Mouse (Mus musculus): ENCODE measurements at regions not wholly inside any gene's neighbourhood (a gene's known extent, or its start where the extent isn't known, plus 50 kb on each side); places are given as distances from the start of the nearest gene placed in this dataset.

DNA sequence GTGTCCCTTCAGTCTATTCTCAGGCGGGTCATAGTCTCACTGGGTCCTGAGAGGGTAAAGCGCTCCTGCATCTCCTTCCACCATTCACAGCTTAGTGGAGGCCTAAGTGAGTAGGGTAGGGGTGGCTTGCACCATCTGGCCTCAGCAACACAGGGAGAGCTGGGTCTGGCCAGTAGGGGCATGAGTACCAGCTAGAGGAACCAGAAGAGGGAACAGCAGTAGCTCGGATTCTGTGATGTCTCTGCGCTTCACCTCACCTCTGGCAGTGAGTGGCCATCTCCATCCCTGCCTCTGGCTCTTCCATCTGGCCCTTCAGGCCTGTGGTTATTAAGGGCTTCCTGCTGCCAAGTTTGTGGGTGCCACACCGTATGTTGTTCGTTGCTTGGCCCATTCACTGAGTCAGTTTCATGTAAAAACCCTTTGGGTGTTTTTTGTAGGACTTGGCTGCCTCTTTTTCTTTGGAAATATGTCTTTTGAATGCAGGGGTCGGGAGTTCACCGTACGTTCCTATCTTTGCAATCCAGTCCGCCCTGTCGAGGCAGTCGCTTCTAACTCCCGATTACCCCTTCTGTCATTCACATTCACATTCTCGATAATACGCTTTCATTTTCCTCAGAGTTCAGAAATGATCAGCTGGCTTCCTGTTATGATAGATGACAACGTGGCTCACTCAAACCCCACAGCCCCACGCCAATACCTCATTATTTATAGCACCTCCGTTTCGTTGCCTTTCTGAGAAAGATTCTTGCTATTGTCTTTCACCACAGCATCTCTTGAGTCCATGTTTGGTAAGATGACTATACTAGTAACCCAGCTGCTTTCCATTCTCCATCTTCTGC lies 99.4 kb upstream of the Mrps10 start:
- no peak for DNase-seq (ENCODE audit: extremely low read depth, low read depth, low spot score)
- TF ChIP-seq POLR2A (IDR thresholded peaks at IDR 0.05; ENCODE audit: extremely low read depth, insufficient read depth, low read length) (no peak), CTCF (IDR thresholded peaks at IDR 0.05; ENCODE audit: low read depth, low read length) (no peak)
- no peaks in the 10 kb centered on the region for H3K36me3 ChIP-seq (ENCODE audit: control insufficient read depth, insufficient read depth, low read length)
- no peak overlapping the region for H3K27ac ChIP-seq (replicated peaks; ENCODE audit: insufficient read depth, low read depth, low read length)
- no peaks in the 10 kb centered on the region for H3K4me1 ChIP-seq (ENCODE audit: control insufficient read depth, insufficient read depth, low read length)
- H3K79me2 ChIP-seq (ENCODE audit: control insufficient read depth, insufficient read depth, low read length): no peaks in the 10 kb centered on the region
- no peaks in the 10 kb centered on the region for H3K27me3 ChIP-seq (ENCODE audit: control insufficient read depth, insufficient read depth, low read length)
- WGBS: 82% methylated on average over 19 of the region's 19 CpGs
- H3K9ac ChIP-seq (ENCODE audit: low read depth, low read length): no peak overlapping the region
- no peak overlapping the region for H3K4me3 ChIP-seq (ENCODE audit: insufficient read depth, low read depth, low read length)

DNA sequence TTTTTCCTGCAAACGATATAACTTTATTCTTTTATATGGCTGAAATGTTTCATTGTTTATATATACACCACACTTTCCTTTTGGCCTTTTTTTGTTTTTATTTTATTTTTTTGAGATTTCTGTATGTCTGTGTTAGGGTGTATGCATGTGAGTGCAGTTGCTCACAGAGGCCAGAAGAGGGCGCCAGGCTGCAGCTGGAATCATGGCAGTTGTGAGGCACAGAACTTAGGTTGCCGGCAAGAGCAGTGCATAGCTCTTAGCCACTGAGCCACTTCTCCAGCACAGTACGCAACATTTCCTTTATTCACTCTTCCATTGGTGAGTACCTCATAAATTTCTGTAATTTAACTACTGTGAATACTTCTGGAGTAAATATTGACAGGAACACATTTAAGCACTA lies 100.8 kb upstream of the Mrps10 start:
- TF ChIP-seq POLR2A (IDR thresholded peaks at IDR 0.05; ENCODE audit: extremely low read depth, insufficient read depth, low read length) (no peak), CTCF (IDR thresholded peaks at IDR 0.05; ENCODE audit: low read depth, low read length) (peak; percentile 50)

DNA sequence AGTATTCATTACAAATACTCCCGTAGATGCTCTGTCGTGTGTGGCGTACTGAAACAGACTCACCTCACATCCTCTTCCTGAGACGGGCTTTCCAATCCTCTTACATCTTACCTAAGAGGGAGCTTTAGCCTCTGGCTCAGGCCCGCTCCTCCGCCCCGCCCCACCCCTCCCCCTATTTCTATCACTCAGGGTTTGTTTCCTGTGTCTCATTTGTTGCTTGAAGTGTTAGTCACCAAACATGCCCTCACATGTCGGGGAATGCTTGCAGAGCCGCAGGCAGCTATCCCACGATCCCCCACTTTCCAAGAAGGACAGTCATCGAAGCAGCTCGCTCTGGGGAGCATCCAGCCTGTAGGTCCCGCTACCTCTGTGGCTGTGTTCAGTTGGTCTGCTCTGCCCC lies 101.6 kb upstream of the Mrps10 start:
- Histone ChIP-seq H3K9ac (ENCODE audit: low read depth, low read length) (no peak overlapping the region), H3K27ac (replicated peaks; ENCODE audit: insufficient read depth, low read depth, low read length) (no peak overlapping the region), H3K4me3 (ENCODE audit: insufficient read depth, low read depth, low read length) (no peak overlapping the region), H3K79me2 (ENCODE audit: control insufficient read depth, insufficient read depth, low read length) (no peaks in the 10 kb centered on the region), H3K36me3 (ENCODE audit: control insufficient read depth, insufficient read depth, low read length) (no peaks in the 10 kb centered on the region), H3K27me3 (ENCODE audit: control insufficient read depth, insufficient read depth, low read length) (no peaks in the 10 kb centered on the region), H3K4me1 (ENCODE audit: control insufficient read depth, insufficient read depth, low read length) (no peaks in the 10 kb centered on the region)
- WGBS: 94% methylated on average over 13 of the region's 13 CpGs
- no peak for TF ChIP-seq CTCF (IDR thresholded peaks at IDR 0.05; ENCODE audit: low read depth, low read length)
- no peak for TF ChIP-seq POLR2A (IDR thresholded peaks at IDR 0.05; ENCODE audit: extremely low read depth, insufficient read depth, low read length)
- no peak for DNase-seq (ENCODE audit: extremely low read depth, low read depth, low spot score)

More for the DNA sequence above, 100.8 kb upstream of the Mrps10 start:
- no peak overlapping the region for H3K9ac ChIP-seq (ENCODE audit: low read depth, low read length)
- H3K27me3 ChIP-seq (ENCODE audit: control insufficient read depth, insufficient read depth, low read length): no peaks in the 10 kb centered on the region
- no peaks in the 10 kb centered on the region for H3K36me3 ChIP-seq (ENCODE audit: control insufficient read depth, insufficient read depth, low read length)
- H3K79me2 ChIP-seq (ENCODE audit: control insufficient read depth, insufficient read depth, low read length): no peaks in the 10 kb centered on the region
- WGBS: 86% methylated on average over 4 of the region's 4 CpGs
- no peak for DNase-seq (ENCODE audit: extremely low read depth, low read depth, low spot score)
- no peak overlapping the region for H3K27ac ChIP-seq (replicated peaks; ENCODE audit: insufficient read depth, low read depth, low read length)
- H3K4me3 ChIP-seq (ENCODE audit: insufficient read depth, low read depth, low read length): no peak overlapping the region
- H3K4me1 ChIP-seq (ENCODE audit: control insufficient read depth, insufficient read depth, low read length): no peaks in the 10 kb centered on the region

DNA sequence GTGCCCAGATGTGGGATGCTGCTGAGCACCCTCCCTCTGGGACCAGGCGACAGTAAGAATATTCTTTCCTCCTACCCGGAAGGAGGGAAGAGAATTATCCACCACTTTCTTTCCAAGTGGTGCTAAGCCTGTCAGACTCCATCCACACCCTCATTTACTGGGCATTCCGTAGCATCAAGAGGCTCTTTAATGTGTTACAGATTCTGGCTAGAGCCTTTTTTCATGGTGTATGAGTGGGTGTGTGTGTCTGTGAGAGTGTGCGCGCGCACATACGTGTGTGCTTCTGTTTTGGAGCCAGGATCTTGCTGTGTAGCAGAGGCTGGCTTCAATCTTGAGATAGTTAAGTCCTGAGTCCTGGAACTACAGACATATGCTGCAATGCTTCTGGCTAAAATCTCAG lies 102.4 kb upstream of the Mrps10 start:
- TF ChIP-seq CTCF (IDR thresholded peaks at IDR 0.05; ENCODE audit: low read depth, low read length) (no peak), POLR2A (IDR thresholded peaks at IDR 0.05; ENCODE audit: extremely low read depth, insufficient read depth, low read length) (no peak)
- no peaks in the 10 kb centered on the region for H3K36me3 ChIP-seq (ENCODE audit: control insufficient read depth, insufficient read depth, low read length)
- no peaks in the 10 kb centered on the region for H3K4me1 ChIP-seq (ENCODE audit: control insufficient read depth, insufficient read depth, low read length)
- H3K4me3 ChIP-seq (ENCODE audit: insufficient read depth, low read depth, low read length): no peak overlapping the region
- H3K9ac ChIP-seq (ENCODE audit: low read depth, low read length): no peak overlapping the region
- H3K27me3 ChIP-seq (ENCODE audit: control insufficient read depth, insufficient read depth, low read length): no peaks in the 10 kb centered on the region
- no peak for DNase-seq (ENCODE audit: extremely low read depth, low read depth, low spot score)
- no peaks in the 10 kb centered on the region for H3K79me2 ChIP-seq (ENCODE audit: control insufficient read depth, insufficient read depth, low read length)
- H3K27ac ChIP-seq (replicated peaks; ENCODE audit: insufficient read depth, low read depth, low read length): no peak overlapping the region
- WGBS: 95% methylated on average over 7 of the region's 7 CpGs

DNA sequence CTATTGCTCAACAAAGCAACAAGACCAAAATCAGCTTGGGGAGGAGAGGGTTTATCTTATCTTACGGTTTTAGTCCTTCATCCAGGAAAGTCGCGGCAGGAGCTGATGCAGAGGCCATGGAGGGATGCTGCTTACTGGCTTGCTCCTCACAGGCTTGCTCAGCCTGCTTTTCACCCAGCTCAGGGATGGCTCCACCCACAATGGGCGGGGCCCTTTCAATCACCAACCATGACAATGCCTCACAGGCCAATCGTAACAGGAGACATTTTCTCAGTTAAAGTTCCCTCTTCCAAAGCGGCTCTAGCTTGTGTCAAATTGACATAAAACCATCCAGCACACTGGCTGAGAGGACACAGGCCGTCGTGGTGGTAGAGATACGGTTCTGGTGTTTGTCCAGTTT lies 105.7 kb upstream of the Mrps10 start:
- Histone ChIP-seq H3K27me3 (ENCODE audit: control insufficient read depth, insufficient read depth, low read length) (no peaks in the 10 kb centered on the region), H3K4me3 (ENCODE audit: insufficient read depth, low read depth, low read length) (no peak overlapping the region), H3K9ac (ENCODE audit: low read depth, low read length) (no peak overlapping the region), H3K27ac (replicated peaks; ENCODE audit: insufficient read depth, low read depth, low read length) (no peak overlapping the region), H3K79me2 (ENCODE audit: control insufficient read depth, insufficient read depth, low read length) (no peaks in the 10 kb centered on the region), H3K36me3 (ENCODE audit: control insufficient read depth, insufficient read depth, low read length) (no peaks in the 10 kb centered on the region), H3K4me1 (ENCODE audit: control insufficient read depth, insufficient read depth, low read length) (no peaks in the 10 kb centered on the region)
- TF ChIP-seq CTCF (IDR thresholded peaks at IDR 0.05; ENCODE audit: low read depth, low read length) (no peak), POLR2A (IDR thresholded peaks at IDR 0.05; ENCODE audit: extremely low read depth, insufficient read depth, low read length) (no peak)
- WGBS: 91% methylated on average over 9 of the region's 9 CpGs
- no peak for DNase-seq (ENCODE audit: extremely low read depth, low read depth, low spot score)

DNA sequence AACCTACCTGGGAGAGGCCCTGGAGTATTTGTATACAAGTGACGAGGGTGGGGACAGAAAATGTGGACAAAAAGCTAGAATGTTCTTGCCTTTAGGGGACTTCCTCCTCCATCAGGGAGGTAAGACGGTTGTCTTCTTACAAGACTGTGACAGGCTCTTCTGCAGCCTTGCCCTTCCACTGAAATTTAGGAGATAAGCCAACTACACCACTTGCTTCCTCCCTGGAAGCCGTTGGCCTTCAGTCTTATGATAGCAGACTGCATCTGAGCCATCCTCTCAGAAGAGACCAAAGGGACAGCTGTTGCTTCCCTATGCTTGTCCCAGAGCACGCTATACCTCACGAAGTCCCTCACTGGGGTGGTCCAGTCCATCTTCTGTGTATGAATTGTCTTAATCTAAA lies 106.5 kb upstream of the Mrps10 start:
- no peak overlapping the region for H3K27ac ChIP-seq (replicated peaks; ENCODE audit: insufficient read depth, low read depth, low read length)
- H3K27me3 ChIP-seq (ENCODE audit: control insufficient read depth, insufficient read depth, low read length): no peaks in the 10 kb centered on the region
- TF ChIP-seq CTCF (IDR thresholded peaks at IDR 0.05; ENCODE audit: low read depth, low read length): no peak
- no peak for TF ChIP-seq POLR2A (IDR thresholded peaks at IDR 0.05; ENCODE audit: extremely low read depth, insufficient read depth, low read length)
- no peaks in the 10 kb centered on the region for H3K4me1 ChIP-seq (ENCODE audit: control insufficient read depth, insufficient read depth, low read length)
- no peak overlapping the region for H3K4me3 ChIP-seq (ENCODE audit: insufficient read depth, low read depth, low read length)
- DNase-seq (ENCODE audit: extremely low read depth, low read depth, low spot score): no peak
- H3K9ac ChIP-seq (ENCODE audit: low read depth, low read length): no peak overlapping the region
- H3K79me2 ChIP-seq (ENCODE audit: control insufficient read depth, insufficient read depth, low read length): no peaks in the 10 kb centered on the region
- no peaks in the 10 kb centered on the region for H3K36me3 ChIP-seq (ENCODE audit: control insufficient read depth, insufficient read depth, low read length)
- WGBS: 88% methylated on average over 5 of the region's 5 CpGs

All from liver, adult 2 months (tissue).